Mouse (Mus musculus) C2C12 (cell line): ENCODE measurements around the gene Olfr2.

Source experiments
- CEBPB ChIP-seq: IDR thresholded peaks from one replicate; pipeline ENCODE4 v1.6.1; 2011; ENCODE audit warnings: low read depth, mild to moderate bottlenecking, control low read depth, moderate library complexity
- CTCF ChIP-seq: IDR thresholded peaks from one replicate; pipeline ENCODE4 v1.5.1; 2011; ENCODE audit not compliant: control insufficient read depth, insufficient read depth, insufficient read length
- FOSL1 ChIP-seq: IDR thresholded peaks from one replicate; pipeline ENCODE4 v1.8.0; 2011; ENCODE audit warnings: mild to moderate bottlenecking, low read length; ENCODE audit not compliant: poor library complexity, insufficient read depth, severe bottlenecking
- MAX ChIP-seq: IDR thresholded peaks from one replicate; pipeline ENCODE4 v1.6.1; 2011; ENCODE audit warnings: mild to moderate bottlenecking, control low read depth
- MYOD1 ChIP-seq: IDR thresholded peaks from one replicate; pipeline ENCODE4 v1.6.1; 2011; ENCODE audit warnings: low read depth; ENCODE audit not compliant: control insufficient read depth, insufficient read length
- USF1 ChIP-seq: IDR thresholded peaks from one replicate; pipeline ENCODE4 v1.6.1; 2011; ENCODE audit warnings: low read depth, mild to moderate bottlenecking, control low read depth, moderate library complexity

- TF ChIP-seq CTCF = no peak
- no peak for TF ChIP-seq USF1
- TF ChIP-seq MYOD1 = no peak
- TF ChIP-seq MAX = no peak
- TF ChIP-seq FOSL1 = no peak
- no peak for TF ChIP-seq CEBPB
Observed at GRCm38 (mm10) chr7:107005972-107006371, at the start of gene Olfr2.
